Mouse (Mus musculus): Measurements from ENCODE around the gene Tmub2. TPM values are rescaled to one million over a fixed set of nuclear protein-coding genes. Genes with fewer than 3 reads are reported as not detected.

Tmub2 gene
- polyA plus RNA-seq, 1 experiment from 2014 or later: 44.9 TPM

GRCm38 (mm10) chr11:102285095-102285834 lies 534 bp downstream of the Tmub2 start:
- Histone ChIP-seq H3K36me3 (replicated peaks) (peaks cover 32% of the 10 kb centered on the region), H3K4me1 (peaks cover 22% of the 10 kb centered on the region), H3K9me3 (no peaks in the 10 kb centered on the region), H3K27ac (peak overlapping the region; percentile 88), H3K4me3 (peak overlapping the region; percentile 89), H3K27me3 (ENCODE audit: poor library complexity, severe bottlenecking) (no peaks in the 10 kb centered on the region)
- DNase-seq (ENCODE audit: extremely low spot score, low spot score): no peak
- 6% methylated on average over 31 of the region's 31 CpGs for WGBS

GRCm38 (mm10) chr11:102287485-102287884 lies 2.8 kb downstream of the Tmub2 start:
- peaks cover 54% of the 10 kb centered on the region for H3K36me3 ChIP-seq (replicated peaks)

GRCm38 (mm10) chr11:102288027-102288804 lies 3.5 kb downstream of the Tmub2 start:
- DNase-seq (ENCODE audit: extremely low spot score, low spot score): no peak
- Histone ChIP-seq H3K9me3 (no peaks in the 10 kb centered on the region), H3K4me1 (peaks cover 22% of the 10 kb centered on the region), H3K36me3 (replicated peaks) (peaks cover 61% of the 10 kb centered on the region), H3K4me3 (0 out of 2 replicates have a peak overlapping the region, but pooled peaks have one; percentile 1), H3K27ac (no peak overlapping the region), H3K27me3 (ENCODE audit: poor library complexity, severe bottlenecking) (no peaks in the 10 kb centered on the region)
- 86% methylated on average over 8 of the region's 8 CpGs for WGBS

More at GRCm38 (mm10) chr11:102287485-102287884, 2.8 kb downstream of the Tmub2 start:
- H3K9me3 ChIP-seq: no peaks in the 10 kb centered on the region
- no peak overlapping the region for H3K27ac ChIP-seq
- H3K27me3 ChIP-seq (ENCODE audit: poor library complexity, severe bottlenecking): no peaks in the 10 kb centered on the region
- H3K4me3 ChIP-seq: no peak overlapping the region
- 89% methylated on average over 8 of the region's 8 CpGs for WGBS
- H3K4me1 ChIP-seq: peaks cover 22% of the 10 kb centered on the region
- DNase-seq (ENCODE audit: extremely low spot score, low spot score): no peak

- 75% methylated on average over 2 of the region's 2 CpGs for WGBS
- H3K9me3 ChIP-seq: no peaks in the 10 kb centered on the region
- H3K36me3 ChIP-seq (replicated peaks): peaks cover 68% of the 10 kb centered on the region
- no peak overlapping the region; the same call in 1 of the 2 replicates for H3K4me3 ChIP-seq
- DNase-seq (ENCODE audit: extremely low spot score, low spot score): no peak
- H3K27me3 ChIP-seq (ENCODE audit: poor library complexity, severe bottlenecking): no peaks in the 10 kb centered on the region
- H3K27ac ChIP-seq: no peak overlapping the region
- H3K4me1 ChIP-seq: peaks cover 22% of the 10 kb centered on the region
Measured at GRCm38 (mm10) chr11:102288913-102289312, 4.2 kb downstream of the Tmub2 start.

- Histone ChIP-seq H3K9me3 (no peaks in the 10 kb centered on the region), H3K4me1 (peaks cover 26% of the 10 kb centered on the region), H3K27ac (no peak overlapping the region), H3K36me3 (replicated peaks) (peaks cover 75% of the 10 kb centered on the region), H3K4me3 (no peak overlapping the region), H3K27me3 (ENCODE audit: poor library complexity, severe bottlenecking) (no peaks in the 10 kb centered on the region)
- no peak for DNase-seq (ENCODE audit: extremely low spot score, low spot score)
- 55% methylated on average over 6 of the region's 6 CpGs for whole genome bisulfite sequencing
Measured at GRCm38 (mm10) chr11:102289511-102290100, 4.9 kb downstream of the Tmub2 start.

- Histone ChIP-seq H3K27me3 (ENCODE audit: poor library complexity, severe bottlenecking) (no peaks in the 10 kb centered on the region), H3K9me3 (no peaks in the 10 kb centered on the region), H3K4me1 (peaks cover 31% of the 10 kb centered on the region), H3K36me3 (replicated peaks) (peaks cover 80% of the 10 kb centered on the region), H3K4me3 (no peak overlapping the region), H3K27ac (no peak overlapping the region)
- no peak for DNase-seq (ENCODE audit: extremely low spot score, low spot score)
- WGBS: 81% methylated on average over 4 of the region's 4 CpGs
Measured at GRCm38 (mm10) chr11:102290141-102290540, 5.4 kb downstream of the Tmub2 start.

- Histone ChIP-seq H3K36me3 (replicated peaks) (peaks cover 80% of the 10 kb centered on the region), H3K4me3 (peak overlapping the region; percentile 1; the same call in 1 of the 2 replicates), H3K27me3 (ENCODE audit: poor library complexity, severe bottlenecking) (no peaks in the 10 kb centered on the region), H3K4me1 (peaks cover 28% of the 10 kb centered on the region), H3K9me3 (no peaks in the 10 kb centered on the region), H3K27ac (peak overlapping the region; percentile 3; the same call in 1 of the 2 replicates)
- 90% methylated on average over 11 of the region's 11 CpGs for WGBS
- DNase-seq (ENCODE audit: extremely low spot score, low spot score): no peak
Measured at GRCm38 (mm10) chr11:102291051-102291535, 6.4 kb downstream of the Tmub2 start.

- Histone ChIP-seq H3K27ac (no peak overlapping the region), H3K9me3 (no peaks in the 10 kb centered on the region), H3K36me3 (replicated peaks) (peaks cover 61% of the 10 kb centered on the region), H3K4me3 (peak overlapping the region; percentile 94; the same call in 1 of the 2 replicates), H3K4me1 (peaks cover 32% of the 10 kb centered on the region), H3K27me3 (ENCODE audit: poor library complexity, severe bottlenecking) (no peaks in the 10 kb centered on the region)
- no peak for DNase-seq (ENCODE audit: extremely low spot score, low spot score)
- WGBS: 96% methylated on average over 13 of the region's 13 CpGs
Measured at GRCm38 (mm10) chr11:102293971-102294370, 9.2 kb downstream of the Tmub2 start.

- no peak overlapping the region for H3K27ac ChIP-seq
- 86% methylated on average over 5 of the region's 5 CpGs for WGBS
Measured at GRCm38 (mm10) chr11:102294416-102294815, 9.7 kb downstream of the Tmub2 start.

GRCm38 (mm10) chr11:102294887-102295597 lies 10.3 kb downstream of the Tmub2 start:
- H3K27me3 ChIP-seq (ENCODE audit: poor library complexity, severe bottlenecking): no peaks in the 10 kb centered on the region
- H3K36me3 ChIP-seq (replicated peaks): peaks cover 50% of the 10 kb centered on the region
- DNase-seq (ENCODE audit: extremely low spot score, low spot score): no peak
- H3K4me3 ChIP-seq: peak overlapping the region; percentile 94
- H3K9me3 ChIP-seq: no peaks in the 10 kb centered on the region
- WGBS: 79% methylated on average over 12 of the region's 12 CpGs
- peaks cover 32% of the 10 kb centered on the region for H3K4me1 ChIP-seq
- peak overlapping the region; percentile 98 for H3K27ac ChIP-seq

More at GRCm38 (mm10) chr11:102294416-102294815, 9.7 kb downstream of the Tmub2 start:
- DNase-seq (ENCODE audit: extremely low spot score, low spot score): no peak
- Histone ChIP-seq H3K36me3 (replicated peaks) (peaks cover 57% of the 10 kb centered on the region), H3K9me3 (no peaks in the 10 kb centered on the region), H3K27me3 (ENCODE audit: poor library complexity, severe bottlenecking) (no peaks in the 10 kb centered on the region), H3K4me3 (peak overlapping the region; percentile 94; the same call in 1 of the 2 replicates), H3K4me1 (peaks cover 30% of the 10 kb centered on the region)

- no peaks in the 10 kb centered on the region for H3K9me3 ChIP-seq
- peak; percentile 73 for DNase-seq (ENCODE audit: extremely low spot score, low spot score)
- under 1% methylated on average over 72 of the region's 73 CpGs for WGBS
- H3K27me3 ChIP-seq (ENCODE audit: poor library complexity, severe bottlenecking): no peaks in the 10 kb centered on the region
- peak overlapping the region; percentile 94 for H3K4me3 ChIP-seq
- peak overlapping the region; percentile 98 for H3K27ac ChIP-seq
- H3K36me3 ChIP-seq (replicated peaks): peaks cover 42% of the 10 kb centered on the region
- peaks cover 32% of the 10 kb centered on the region for H3K4me1 ChIP-seq
Measured at GRCm38 (mm10) chr11:102295598-102296471, 11.1 kb downstream of the Tmub2 start.

Data from forebrain, embryonic 10.5 days (tissue).